Mouse (Mus musculus): ENCODE results near the gene Thnsl2.

- TF ChIP-seq CTCF (IDR thresholded peaks at IDR 0.05; ENCODE audit: low read depth, low read length) = no peak
- no peak for TF ChIP-seq POLR2A (IDR thresholded peaks at IDR 0.05; ENCODE audit: extremely low read depth, insufficient read depth, low read length)
These were observed 60.8 kb downstream of the Thnsl2 start for GRCm38 (mm10) chr6:71083441-71083840.

Data from liver, adult 2 months (tissue).